In genomic region chr6:108456231-108457062, GRCm38 (mm10) we compare ENCODE assay signal across 8 mouse cellular contexts.
DNase-seq lines count a peak whose midpoint lies in the region; ATAC-seq lines count a peak whose summit lies in the region.

No protein-coding gene starts in this region.

- peak; percentile 90 for DNase-seq in ES-CJ7 (ENCODE audit: low read depth, low spot score)
- DNase-seq in cerebellum, adult 9-10 months = peak; percentile 90
- DNase-seq in frontal cortex, adult 2 months (ENCODE audit: extremely low spot score in 1 of 2, low spot score in 1 of 2) = peak; percentile 79 to 87
- peak; percentile 59 to 89 for DNase-seq in left cerebral cortex, adult 8-10 months (ENCODE audit: low spot score in 2 of 2)
- DNase-seq in thymus, postnatal 10 days (ENCODE audit: low spot score in 2 of 2) = no peak

- peak overlapping the region; percentile 54; the same call in 1 of the 2 replicates for H3K27ac ChIP-seq in hindbrain, embryonic 16.5 days (ENCODE audit: low read depth, low read length)
- H3K27ac ChIP-seq in midbrain, embryonic 12.5 days (replicated peaks) = 0 out of 2 replicates have a peak overlapping the region, but pooled peaks have one; percentile 39

- WGBS in hindbrain, embryonic 16.5 days = 11% methylated on average over 18 of the region's 18 CpGs
- 5% methylated on average over 18 of the region's 18 CpGs for WGBS in midbrain, embryonic 12.5 days

- peak overlapping the region; percentile 53 for H3K9ac ChIP-seq in hindbrain, embryonic 16.5 days (ENCODE audit: low read depth, low read length)
- peak overlapping the region; percentile 46; the same call in 1 of the 2 replicates for H3K9ac ChIP-seq in midbrain, embryonic 12.5 days (replicated peaks)

- peak overlapping the region; percentile 26 for H3K4me3 ChIP-seq in hindbrain, embryonic 16.5 days (ENCODE audit: low read length)
- peak overlapping the region; percentile 27 for H3K4me3 ChIP-seq in midbrain, embryonic 12.5 days

- ATAC-seq in hindbrain, embryonic 16.5 days = 0 out of 2 replicates have a peak, but pooled peaks have one; percentile 49
- ATAC-seq in midbrain, embryonic 12.5 days (ENCODE audit: low FRiP score, low read depth) = peak; percentile 48
- no peak for ATAC-seq in megakaryocyte, adult 5-6 weeks (ENCODE audit: poor library complexity, severe bottlenecking)

- H3K9me3 ChIP-seq in hindbrain, embryonic 16.5 days (ENCODE audit: control insufficient read depth, low read length) = no peaks in the 10 kb centered on the region
- H3K9me3 ChIP-seq in midbrain, embryonic 12.5 days = no peaks in the 10 kb centered on the region

- no peaks in the 10 kb centered on the region for H3K27me3 ChIP-seq in hindbrain, embryonic 16.5 days (replicated peaks; ENCODE audit: control insufficient read depth, insufficient read depth, low read length)
- H3K27me3 ChIP-seq in midbrain, embryonic 12.5 days = peaks cover 7% of the 10 kb centered on the region; the same call in 1 of the 2 replicates

- H3K4me1 ChIP-seq in hindbrain, embryonic 16.5 days (ENCODE audit: control insufficient read depth, insufficient read depth, low read depth, low read length) = peaks cover 18% of the 10 kb centered on the region
- H3K4me1 ChIP-seq in midbrain, embryonic 12.5 days = peaks cover 21% of the 10 kb centered on the region

- H3K4me2 ChIP-seq in hindbrain, embryonic 16.5 days (ENCODE audit: low read length) = peak overlapping the region; percentile 59
- H3K4me2 ChIP-seq in midbrain, embryonic 12.5 days (replicated peaks) = peak overlapping the region; percentile 52

- no peaks in the 10 kb centered on the region for H3K36me3 ChIP-seq in hindbrain, embryonic 16.5 days (ENCODE audit: control insufficient read depth, insufficient read depth, low read length)
- H3K36me3 ChIP-seq in midbrain, embryonic 12.5 days = no peaks in the 10 kb centered on the region

Comparison
In these comparisons a context has a peak if more than half of its experiments do, and no peak if none do; other contexts are left out.
1. DNase-seq: peak in ES-CJ7 (single experiment), cerebellum, adult 9-10 months (single experiment), frontal cortex, adult 2 months (2 of 2) and left cerebral cortex, adult 8-10 months (2 of 2); none in thymus, postnatal 10 days (0 of 2).